Mouse (Mus musculus): ENCODE data around the gene Il6st.

DNA sequence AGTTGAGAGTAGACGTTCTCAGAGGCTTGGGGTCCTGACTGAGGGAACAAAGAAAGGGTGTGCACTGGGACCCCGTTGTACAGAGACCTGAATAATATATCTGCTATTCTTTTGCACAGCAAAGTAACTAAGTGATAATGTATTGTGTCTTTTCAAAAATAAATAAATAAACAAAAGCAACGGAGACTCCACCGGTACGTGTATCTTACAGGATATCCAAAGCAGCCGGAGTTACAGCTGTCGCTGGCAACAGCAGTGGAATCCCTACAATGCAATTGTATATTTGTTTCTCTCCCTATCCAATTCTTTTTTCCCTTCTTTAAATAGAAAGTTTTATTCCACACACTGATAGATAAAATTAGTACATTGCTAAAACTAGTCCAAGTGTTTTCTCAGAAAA is 15.2 kb downstream of the Il6st start:
- TF ChIP-seq CTCF (IDR thresholded peaks at IDR 0.05; ENCODE audit: borderline replicate concordance, extremely low read depth, insufficient read depth, insufficient read length), result no peak
- TF ChIP-seq POLR2A (IDR thresholded peaks at IDR 0.05; ENCODE audit: borderline replicate concordance, extremely low read depth, insufficient read depth, insufficient read length, poor library complexity, severe bottlenecking), result no peak

Data from brain, embryonic 14.5 days (tissue).